Mouse (Mus musculus) testis, adult 2 months (tissue): Measurements from ENCODE around the gene Wdr47.

ENCODE experiments used
- CTCF ChIP-seq: fragments of 200-500 bp; IDR thresholded peaks from 2 replicates; pipeline ENCODE4 v1.5.1; 2012; ENCODE audit warnings: low read depth, mild to moderate bottlenecking, inconsistent platforms, low read length, moderate library complexity; ENCODE audit not compliant: control insufficient read depth, insufficient read depth, insufficient replicate concordance
- POLR2A ChIP-seq: fragments of 200-500 bp; IDR thresholded peaks from 2 replicates; pipeline ENCODE4 v1.6.1; 2012; ENCODE audit warnings: low read depth, mild to moderate bottlenecking, inconsistent platforms, low read length, moderate library complexity; ENCODE audit not compliant: control insufficient read depth

DNA sequence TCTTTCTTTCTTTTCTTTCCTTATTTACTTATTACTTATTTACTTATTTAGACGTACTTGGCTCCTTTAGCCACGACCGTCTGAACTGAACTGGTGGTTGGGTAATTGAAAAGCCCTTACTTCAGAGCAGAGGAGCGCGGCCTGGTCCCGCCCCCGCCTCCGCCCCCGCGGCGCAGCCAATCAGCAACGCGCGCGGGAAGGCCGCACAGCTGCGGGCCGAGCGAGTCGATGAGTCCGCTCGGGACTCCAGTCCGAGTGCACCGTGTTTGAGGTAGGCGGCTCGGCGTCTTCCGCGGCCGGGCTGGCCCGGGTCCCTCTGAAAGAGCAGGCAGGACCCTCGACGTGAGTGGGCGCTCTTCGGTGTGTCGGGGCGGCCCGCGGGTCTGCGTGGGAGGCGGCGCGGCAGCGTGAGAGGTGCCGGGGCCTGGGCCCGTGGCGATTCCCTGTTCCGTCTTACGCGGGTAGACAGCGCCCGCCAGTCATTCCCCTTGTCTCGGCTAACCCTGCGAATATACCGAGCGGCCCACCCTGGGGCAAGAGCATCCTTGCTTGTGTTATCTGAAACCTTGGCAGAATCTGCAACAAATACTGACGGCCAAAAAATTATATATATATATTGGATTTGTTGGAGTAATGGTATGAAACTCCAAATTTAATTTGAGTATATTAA, 62.8 kb downstream of the Wdr47 start, which contains the start of gene Clcc1:
- TF ChIP-seq CTCF = no peak
- TF ChIP-seq POLR2A = peak; percentile 96
